Mouse (Mus musculus) cortical plate, adult 2 months (tissue): Measurements from ENCODE around the gene Tmem182. TPM values are rescaled to one million over a fixed set of nuclear protein-coding genes. Genes with fewer than 3 reads are reported as not detected.

Source experiments
- H3K27ac ChIP-seq: fragments of 200-500 bp; 2 replicates; pipeline ENCODE4 v1.5.1; 2012; ENCODE audit warnings: low read length, control low read depth, inconsistent platforms; ENCODE audit not compliant: insufficient read depth
- H3K4me1 ChIP-seq: fragments of 200-500 bp; 2 replicates; pipeline ENCODE4 v1.6.1; 2011; ENCODE audit warnings: low read length; ENCODE audit not compliant: control insufficient read depth, insufficient read depth
- H3K4me3 ChIP-seq: fragments of 200-500 bp; 2 replicates; pipeline ENCODE4 v1.5.1; 2011; ENCODE audit warnings: mild to moderate bottlenecking, low read length, control low read depth; ENCODE audit not compliant: insufficient read depth
- CTCF ChIP-seq: fragments of 200-500 bp; IDR thresholded peaks from 2 replicates; pipeline ENCODE4 v1.5.1; 2011; ENCODE audit warnings: mild to moderate bottlenecking, control low read depth, low read length; ENCODE audit not compliant: insufficient read depth; ENCODE audit errors: extremely low read depth
- POLR2A ChIP-seq: fragments of 200-500 bp; IDR thresholded peaks from 2 replicates; pipeline ENCODE4 v1.6.1; 2011; ENCODE audit warnings: mild to moderate bottlenecking, low read length, control low read depth; ENCODE audit not compliant: insufficient read depth; ENCODE audit errors: extremely low read depth
- polyA plus RNA-seq: library from polyadenylated mRNA; depleted of rRNA; stranded (reverse); fragments of >200 nt; gene quantifications from 2 replicates; pipeline ENCODE4 v1.2.3, GENCODE M21; 2012

Gene Tmem182
- polyA plus RNA-seq, 1 experiment = 0.19 TPM

GRCm38 (mm10) chr1:40856846-40857636 is 51.6 kb downstream of the Tmem182 start:
- H3K27ac ChIP-seq = no peak overlapping the region
- TF ChIP-seq POLR2A (no peak), CTCF (no peak)
- H3K4me3 ChIP-seq = no peak overlapping the region
- H3K4me1 ChIP-seq = no peaks in the 10 kb centered on the region

- no peak for TF ChIP-seq POLR2A
- TF ChIP-seq CTCF = no peak
- Histone ChIP-seq H3K4me3 (no peak overlapping the region), H3K27ac (no peak overlapping the region), H3K4me1 (no peaks in the 10 kb centered on the region)
Observed at GRCm38 (mm10) chr1:40865043-40865442, 59.6 kb downstream of the Tmem182 start.

- TF ChIP-seq POLR2A (no peak), CTCF (no peak)
- Histone ChIP-seq H3K4me3 (no peak overlapping the region), H3K4me1 (no peaks in the 10 kb centered on the region), H3K27ac (no peak overlapping the region)
Observed at GRCm38 (mm10) chr1:40867106-40867505, 61.7 kb downstream of the Tmem182 start.

GRCm38 (mm10) chr1:40867651-40868050 is 62.2 kb downstream of the Tmem182 start:
- H3K4me1 ChIP-seq = no peaks in the 10 kb centered on the region
- no peak overlapping the region for H3K4me3 ChIP-seq
- TF ChIP-seq CTCF = no peak
- TF ChIP-seq POLR2A = no peak
- no peak overlapping the region for H3K27ac ChIP-seq

- H3K27ac ChIP-seq = no peak overlapping the region
- peak overlapping the region; percentile 12; the same call in 1 of the 2 replicates for H3K4me3 ChIP-seq
- TF ChIP-seq POLR2A = no peak
- no peak for TF ChIP-seq CTCF
- 0 out of 2 replicates have a peak, but pooled peaks cover 1% of the 10 kb centered on the region for H3K4me1 ChIP-seq
Observed at GRCm38 (mm10) chr1:40873760-40874455, 68.5 kb downstream of the Tmem182 start.

GRCm38 (mm10) chr1:40874456-40875375 is 69.3 kb downstream of the Tmem182 start:
- Histone ChIP-seq H3K27ac (no peak overlapping the region), H3K4me3 (peak overlapping the region; percentile 12; the same call in 1 of the 2 replicates)
- TF ChIP-seq CTCF = no peak
- no peak for TF ChIP-seq POLR2A

GRCm38 (mm10) chr1:40879051-40879450 is 73.7 kb downstream of the Tmem182 start:
- Histone ChIP-seq H3K27ac (no peak overlapping the region), H3K4me3 (no peak overlapping the region), H3K4me1 (peaks cover 1% of the 10 kb centered on the region; the same call in 1 of the 2 replicates)
- no peak for TF ChIP-seq POLR2A
- peak; percentile 61; the same call in 1 of the 2 replicates for TF ChIP-seq CTCF

More at GRCm38 (mm10) chr1:40874456-40875375, 69.3 kb downstream of the Tmem182 start:
- peaks cover 1% of the 10 kb centered on the region; the same call in 1 of the 2 replicates for H3K4me1 ChIP-seq

- Histone ChIP-seq H3K4me3 (no peak overlapping the region), H3K27ac (no peak overlapping the region), H3K4me1 (peaks cover 1% of the 10 kb centered on the region; the same call in 1 of the 2 replicates)
- TF ChIP-seq CTCF (no peak), POLR2A (no peak)
Observed at GRCm38 (mm10) chr1:40879526-40879925, 74.1 kb downstream of the Tmem182 start.

- Histone ChIP-seq H3K4me3 (no peak overlapping the region), H3K4me1 (peaks cover under 1% of the 10 kb centered on the region), H3K27ac (no peak overlapping the region)
- no peak for TF ChIP-seq CTCF
Observed at GRCm38 (mm10) chr1:40880527-40880926, 75.1 kb downstream of the Tmem182 start.
